Mouse (Mus musculus): ENCODE measurements around the gene Tmod4. TPM values are rescaled to one million over a fixed set of nuclear protein-coding genes. Genes with fewer than 3 reads are reported as not detected.

Tmod4 gene
- total RNA-seq (2012; rRNA removed) = 0.21 and 0.47 TPM in 2 replicates
- total RNA-seq (2014; rRNA removed) = not detected in 2 replicates
- polyA plus RNA-seq (2012; ENCODE audit: insufficient read length, low read depth) = 0.81 TPM in 1 of 2 replicates, not detected in the other

DNA sequence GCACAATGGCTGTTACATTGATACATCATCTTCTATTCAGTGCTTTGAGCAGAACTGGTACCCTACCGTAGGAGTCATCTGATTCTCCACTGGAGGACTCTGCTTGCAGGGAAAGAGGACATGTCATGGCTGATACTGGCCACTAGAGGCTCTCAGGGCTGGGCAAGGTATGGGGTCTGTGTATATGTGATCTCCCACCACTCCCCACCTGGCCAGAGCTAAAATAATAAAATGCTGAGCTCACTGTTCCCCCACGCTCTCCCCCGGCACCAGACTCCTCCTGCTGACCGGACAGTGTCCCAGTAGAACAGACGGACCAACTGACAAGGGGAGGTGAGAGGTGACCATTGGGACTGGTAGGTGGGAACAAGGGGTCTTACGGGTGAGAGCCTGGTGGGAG is at the start of gene Tmod4:
Gene Tmod4 (plus strand): TSS at position 231 of the 400 bp plus-strand sequence.
- no peak within 1 kb of the TSS for H3K27ac ChIP-seq (ENCODE audit: insufficient read depth, low read depth)
- no peak within 1 kb of the TSS for H3K4me2 ChIP-seq (ENCODE audit: insufficient read depth, low read depth, poor library complexity, severe bottlenecking)
- H3K27me3 ChIP-seq (replicated peaks) = no peaks in the 10 kb centered on the region
- in situ Hi-C loops (cut with MboI; ENCODE audit: low pct_ligation_motif_present, low pct_unique_long_range_greater_than_20kb, low sequenced_read_pairs) = no loop called here
- peak; percentile 59 to 62 for TF ChIP-seq CTCF (conservative IDR thresholded peaks at IDR 0.05 in 1 of 2, IDR thresholded peaks at IDR 0.05 in 1 of 2; ENCODE audit: low read depth in 2 of 2, low read length in 2 of 2)
- no peak for TF ChIP-seq POLR2AphosphoS2 (IDR thresholded peaks at IDR 0.05; ENCODE audit: low read depth, low read length)
- TF ChIP-seq HCFC1 (IDR thresholded peaks at IDR 0.05; ENCODE audit: low read depth, low read length) = no peak
- no peak for TF ChIP-seq E2F4 (IDR thresholded peaks at IDR 0.05; ENCODE audit: insufficient replicate concordance, low read depth, low read length)
- no peak for TF ChIP-seq IRF4 (IDR thresholded peaks at IDR 0.05; ENCODE audit: low read depth, low read length)
- TF ChIP-seq CHD1 (IDR thresholded peaks at IDR 0.05; ENCODE audit: low read depth, low read length) = no peak
- no peak for TF ChIP-seq MEF2A (IDR thresholded peaks at IDR 0.05; ENCODE audit: borderline replicate concordance, low read depth, low read length)
- TF ChIP-seq UBTF (IDR thresholded peaks at IDR 0.05; ENCODE audit: low read depth, low read length) = no peak
- TF ChIP-seq KAT2A (IDR thresholded peaks at IDR 0.05; ENCODE audit: insufficient replicate concordance, low read length) = no peak
- TF ChIP-seq RAD21 (IDR thresholded peaks at IDR 0.05; ENCODE audit: low read depth, low read length) = peak; percentile 9
- TF ChIP-seq SIN3A (IDR thresholded peaks at IDR 0.05; ENCODE audit: low read length) = no peak
- no peak for TF ChIP-seq EP300 (IDR thresholded peaks at IDR 0.05; ENCODE audit: low read length)
- no peak for TF ChIP-seq USF2 (conservative IDR thresholded peaks at IDR 0.05; ENCODE audit: low read depth, low read length)
- peaks cover 41 to 76% of the 10 kb centered on the region in 2 experiments for H3K36me3 ChIP-seq (replicated peaks in 1 of 2; ENCODE audit: control insufficient read depth in 1 of 2, insufficient read depth in 1 of 2, low read length in 1 of 2)
- dilution Hi-C loops (cut with MboI; ENCODE audit: extremely low pct_ligation_motif_present, extremely low pct_unique_long_range_greater_than_20kb, low sequenced_read_pairs) = no loop called here
- H3K9ac ChIP-seq (ENCODE audit: insufficient read depth, low read depth) = no peak within 1 kb of the TSS
- DNase-seq (ENCODE audit: extremely low read depth) = no peak
- H3K4me1 ChIP-seq (ENCODE audit: control insufficient read depth in 1 of 2, insufficient read depth in 2 of 2) = no peaks in the 10 kb centered on the region
- no peaks in the 10 kb centered on the region for H3K9me3 ChIP-seq (replicated peaks; ENCODE audit: low read length)
- no peaks in the 10 kb centered on the region for H3K79me2 ChIP-seq (replicated peaks; ENCODE audit: control insufficient read depth, extremely low read depth, insufficient read depth, poor library complexity, severe bottlenecking)
- no peak within 1 kb of the TSS for H3K4me3 ChIP-seq (replicated peaks in 1 of 3; ENCODE audit: low read depth in 2 of 3, low read length in 2 of 3, poor library complexity in 1 of 3)

DNA sequence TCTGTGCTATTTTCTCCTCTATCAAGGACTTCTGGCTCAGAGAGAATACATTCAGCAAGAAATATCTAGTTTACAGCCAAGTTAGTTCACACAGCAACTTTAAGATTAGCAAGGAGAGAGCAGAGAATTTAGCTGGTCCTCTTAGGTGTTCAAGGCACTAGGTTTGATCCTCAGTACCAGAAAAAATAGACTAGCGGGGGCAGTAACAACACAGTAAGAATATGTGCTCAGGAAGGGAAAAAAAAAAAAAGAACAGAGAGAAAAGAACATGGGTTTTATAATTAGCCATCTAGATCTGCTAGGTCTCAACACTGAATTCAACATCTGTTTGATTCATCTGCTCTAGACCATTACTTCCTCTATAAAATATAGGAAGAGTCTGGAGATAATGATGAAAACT is 36.2 kb upstream of the Tmod4 start:
- TF ChIP-seq SMC3 (IDR thresholded peaks at IDR 0.05; ENCODE audit: low read depth, low read length) (no peak), NRF1 (IDR thresholded peaks at IDR 0.05; ENCODE audit: low read depth, low read length) (no peak), IRF4 (IDR thresholded peaks at IDR 0.05; ENCODE audit: low read depth, low read length) (no peak)
- Histone ChIP-seq H3K4me2 (ENCODE audit: insufficient read depth, low read depth, poor library complexity, severe bottlenecking) (no peak overlapping the region), H3K36me3 (replicated peaks in 1 of 2; ENCODE audit: control insufficient read depth in 1 of 2, insufficient read depth in 1 of 2, low read length in 1 of 2) (peaks cover 0 to 47% of the 10 kb centered on the region in 2 experiments), H3K4me1 (ENCODE audit: control insufficient read depth in 1 of 2, insufficient read depth in 2 of 2) (no peaks in the 10 kb centered on the region), H3K79me2 (replicated peaks; ENCODE audit: control insufficient read depth, extremely low read depth, insufficient read depth, poor library complexity, severe bottlenecking) (peaks cover 6% of the 10 kb centered on the region), H3K4me3 (replicated peaks in 1 of 3; ENCODE audit: low read depth in 2 of 3, low read length in 2 of 3, poor library complexity in 1 of 3) (no peak overlapping the region), H3K27me3 (replicated peaks) (no peaks in the 10 kb centered on the region), H3K9ac (ENCODE audit: insufficient read depth, low read depth) (no peak overlapping the region), H3K9me3 (replicated peaks; ENCODE audit: low read length) (no peaks in the 10 kb centered on the region), H3K27ac (ENCODE audit: insufficient read depth, low read depth) (no peak overlapping the region)
- in situ Hi-C loops (cut with MboI; ENCODE audit: low pct_ligation_motif_present, low pct_unique_long_range_greater_than_20kb, low sequenced_read_pairs) (no loop called here), dilution Hi-C loops (cut with MboI; ENCODE audit: extremely low pct_ligation_motif_present, extremely low pct_unique_long_range_greater_than_20kb, low sequenced_read_pairs) (no loop called here)
- DNase-seq (ENCODE audit: extremely low read depth) = no peak
